Mouse (Mus musculus): ENCODE measurements at regions not wholly inside any gene's neighbourhood (a gene's known extent, or its start where the extent isn't known, plus 50 kb on each side); places are given as distances from the start of the nearest gene placed in this dataset.

DNA sequence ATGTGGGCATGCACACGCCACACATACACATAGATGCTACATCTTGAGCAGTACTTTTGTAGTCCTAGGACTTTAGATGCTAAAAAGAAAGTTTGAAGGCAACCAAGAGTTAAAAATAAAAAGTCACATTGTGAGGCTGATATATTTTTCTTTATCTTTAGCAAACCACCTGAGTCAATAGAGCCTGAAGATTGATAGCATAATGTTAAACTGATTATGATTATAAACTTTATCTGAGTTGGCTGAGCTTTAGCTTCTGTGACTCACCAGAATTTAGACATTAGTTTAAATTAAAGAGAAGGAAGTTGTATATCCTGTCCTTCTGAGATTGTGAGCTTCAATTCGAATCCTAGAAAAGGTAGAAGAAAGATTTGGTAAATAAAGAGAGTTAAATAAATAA is 289.5 kb upstream of the Dmac1 start:
- DNase-seq (ENCODE audit: low read depth), result no peak
- TF ChIP-seq CTCF (IDR thresholded peaks at IDR 0.05; ENCODE audit: borderline replicate concordance, extremely low read depth, insufficient read depth, insufficient read length) (no peak), POLR2A (IDR thresholded peaks at IDR 0.05; ENCODE audit: borderline replicate concordance, extremely low read depth, insufficient read depth, insufficient read length, poor library complexity, severe bottlenecking) (no peak)

DNA sequence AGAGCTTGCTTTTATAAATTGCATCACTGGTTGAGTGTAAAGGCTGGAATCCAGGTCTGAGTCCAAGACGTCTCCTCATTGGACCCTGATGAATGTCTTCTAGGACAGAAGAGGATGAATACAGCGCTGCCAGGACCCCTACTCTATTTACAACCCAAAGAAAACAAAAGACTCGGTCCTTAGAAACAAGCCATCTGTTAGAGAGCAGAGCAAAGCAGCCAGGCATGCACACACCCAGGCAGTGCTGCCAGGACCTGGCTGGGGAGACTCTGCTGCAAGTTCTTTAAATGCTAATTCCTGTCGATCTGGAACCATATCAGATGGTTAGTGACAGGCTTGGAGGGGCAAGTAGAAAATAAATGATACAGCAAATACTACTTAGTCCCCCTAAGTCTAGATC is 284.4 kb upstream of the Dmac1 start:
- TF ChIP-seq POLR2A (IDR thresholded peaks at IDR 0.05; ENCODE audit: borderline replicate concordance, extremely low read depth, insufficient read depth, insufficient read length, poor library complexity, severe bottlenecking), result no peak
- peak; percentile 96 for DNase-seq (ENCODE audit: low read depth)

DNA sequence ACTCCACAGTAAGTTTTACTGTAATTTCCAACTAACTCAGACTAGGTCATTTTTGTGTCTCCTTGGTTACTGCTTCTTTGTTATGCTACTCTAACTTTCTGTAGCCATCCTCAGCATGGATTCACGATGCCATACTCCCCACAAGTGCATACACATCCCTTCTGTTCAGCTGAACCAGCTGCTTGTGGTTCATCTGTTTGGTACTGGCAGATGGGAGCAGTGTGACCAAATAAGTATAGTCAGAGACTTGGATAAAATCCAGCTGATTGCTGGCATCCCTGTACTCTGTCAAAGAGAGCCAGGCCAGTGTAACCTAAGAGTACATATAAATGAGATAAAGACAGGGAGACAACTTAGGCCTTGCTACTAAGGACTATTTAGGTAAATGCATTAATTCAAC is 283.7 kb upstream of the Dmac1 start:
- DNase-seq (ENCODE audit: low read depth), result peak; percentile 95
- no peak for TF ChIP-seq CTCF (IDR thresholded peaks at IDR 0.05; ENCODE audit: borderline replicate concordance, extremely low read depth, insufficient read depth, insufficient read length)
- no peak for TF ChIP-seq POLR2A (IDR thresholded peaks at IDR 0.05; ENCODE audit: borderline replicate concordance, extremely low read depth, insufficient read depth, insufficient read length, poor library complexity, severe bottlenecking)

DNA sequence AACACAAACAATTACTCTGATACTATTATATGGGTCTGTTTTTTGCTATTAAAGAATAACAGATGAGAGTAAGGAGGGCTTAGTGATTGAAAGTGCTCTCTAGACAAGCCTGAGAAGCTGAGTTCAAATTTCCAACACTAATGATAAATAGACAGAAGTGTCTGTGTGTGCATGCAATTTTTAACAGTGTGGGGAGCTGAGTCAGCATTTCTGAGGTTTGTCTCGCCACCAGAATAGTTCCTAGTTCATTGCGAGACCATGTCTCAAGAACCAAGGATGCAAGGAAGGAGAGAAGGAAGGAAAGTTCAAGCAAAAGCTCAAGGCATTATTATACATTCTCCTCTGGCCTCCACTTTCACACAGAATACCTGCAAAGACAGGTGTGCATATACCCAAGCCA is 259.7 kb upstream of the Dmac1 start:
- no peak for DNase-seq (ENCODE audit: low read depth)

DNA sequence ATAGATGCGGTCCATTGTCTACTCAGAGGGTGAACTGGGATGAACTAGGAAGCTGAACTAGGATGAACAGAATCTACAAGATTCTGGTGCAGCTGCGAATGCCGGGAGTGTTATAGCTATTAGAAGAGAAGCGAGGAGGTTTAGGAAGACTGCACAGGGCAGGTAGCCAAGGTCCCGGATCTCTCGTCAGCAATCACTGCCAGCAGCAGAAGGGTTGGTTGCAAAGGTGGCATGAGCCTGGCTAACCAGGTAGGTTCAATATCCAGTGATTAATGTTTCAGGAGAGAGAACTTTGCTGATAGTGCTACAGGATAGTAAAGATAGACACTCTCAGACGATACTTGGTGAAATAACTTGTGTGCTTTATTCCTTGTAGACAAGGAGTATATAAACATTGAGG is 257.0 kb upstream of the Dmac1 start:
- no peak for DNase-seq (ENCODE audit: low read depth)

More for the DNA sequence above, 259.7 kb upstream of the Dmac1 start:
- TF ChIP-seq CTCF (IDR thresholded peaks at IDR 0.05; ENCODE audit: borderline replicate concordance, extremely low read depth, insufficient read depth, insufficient read length) (no peak), POLR2A (IDR thresholded peaks at IDR 0.05; ENCODE audit: borderline replicate concordance, extremely low read depth, insufficient read depth, insufficient read length, poor library complexity, severe bottlenecking) (no peak)

DNA sequence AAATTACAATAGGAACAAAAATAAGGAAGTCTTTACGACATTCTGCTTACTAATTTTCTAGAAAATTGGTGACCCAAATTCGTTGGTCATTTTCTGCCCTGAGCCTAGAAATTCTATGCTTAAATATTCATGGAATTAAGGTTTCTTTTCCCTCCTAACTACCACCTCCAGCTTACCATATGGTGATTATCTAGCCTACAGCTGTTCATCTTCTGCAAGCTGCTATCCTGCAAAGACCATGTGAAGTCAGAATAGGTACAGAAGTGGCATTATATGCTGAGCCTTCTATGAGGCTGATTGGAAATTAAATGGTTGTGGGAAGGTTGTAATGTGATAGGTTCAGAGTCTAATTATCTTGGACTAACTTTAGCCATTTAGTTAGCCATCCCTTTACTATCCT is 251.5 kb upstream of the Dmac1 start:
- TF ChIP-seq POLR2A (IDR thresholded peaks at IDR 0.05; ENCODE audit: borderline replicate concordance, extremely low read depth, insufficient read depth, insufficient read length, poor library complexity, severe bottlenecking) (no peak), CTCF (IDR thresholded peaks at IDR 0.05; ENCODE audit: borderline replicate concordance, extremely low read depth, insufficient read depth, insufficient read length) (no peak)
- peak; percentile 47 for DNase-seq (ENCODE audit: low read depth)

More for the DNA sequence above, 257.0 kb upstream of the Dmac1 start:
- no peak for TF ChIP-seq POLR2A (IDR thresholded peaks at IDR 0.05; ENCODE audit: borderline replicate concordance, extremely low read depth, insufficient read depth, insufficient read length, poor library complexity, severe bottlenecking)
- no peak for TF ChIP-seq CTCF (IDR thresholded peaks at IDR 0.05; ENCODE audit: borderline replicate concordance, extremely low read depth, insufficient read depth, insufficient read length)

DNA sequence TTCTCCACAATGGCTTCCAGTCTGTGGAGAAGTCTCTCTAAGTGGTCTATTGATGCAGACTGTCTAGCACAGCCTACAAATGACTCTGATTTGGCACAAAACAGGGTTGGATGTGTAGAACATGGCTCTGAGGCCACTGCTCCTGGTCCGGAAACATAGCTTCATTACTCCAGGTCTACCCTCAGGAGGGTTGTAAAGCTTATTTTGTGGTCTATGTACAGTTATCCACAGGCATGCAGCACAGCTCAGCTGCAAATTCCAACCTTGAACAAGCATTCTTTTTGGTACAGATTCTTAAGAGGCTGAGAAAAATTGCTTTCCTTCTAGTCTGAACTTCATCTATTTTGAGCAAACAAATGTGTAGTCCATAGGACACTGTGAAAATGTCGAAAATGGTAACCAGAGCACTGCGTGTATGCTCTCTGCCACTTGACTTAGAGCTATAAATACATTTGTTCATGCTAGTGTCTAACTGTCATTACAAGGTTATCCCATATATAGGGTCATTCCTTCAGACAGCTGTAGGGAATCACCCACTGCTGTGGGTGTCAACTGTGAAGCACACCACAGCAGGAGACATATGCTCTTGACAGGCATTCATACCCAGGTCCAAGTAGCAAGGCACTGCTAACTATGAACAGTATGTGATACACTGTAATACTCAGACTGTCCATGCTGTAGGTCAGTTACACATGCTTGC is 239.5 kb upstream of the Dmac1 start:
- DNase-seq (ENCODE audit: low read depth), result no peak
- TF ChIP-seq POLR2A (IDR thresholded peaks at IDR 0.05; ENCODE audit: borderline replicate concordance, extremely low read depth, insufficient read depth, insufficient read length, poor library complexity, severe bottlenecking), result no peak
- no peak for TF ChIP-seq CTCF (IDR thresholded peaks at IDR 0.05; ENCODE audit: borderline replicate concordance, extremely low read depth, insufficient read depth, insufficient read length)
